Mouse (Mus musculus): ENCODE results near the gene Tst. TPM values are rescaled to one million over a fixed set of nuclear protein-coding genes. Genes with fewer than 3 reads are reported as not detected.

The Tst gene
- total RNA-seq, 2 experiments from 2014 or later = 16.9 to 20.1 TPM

DNA sequence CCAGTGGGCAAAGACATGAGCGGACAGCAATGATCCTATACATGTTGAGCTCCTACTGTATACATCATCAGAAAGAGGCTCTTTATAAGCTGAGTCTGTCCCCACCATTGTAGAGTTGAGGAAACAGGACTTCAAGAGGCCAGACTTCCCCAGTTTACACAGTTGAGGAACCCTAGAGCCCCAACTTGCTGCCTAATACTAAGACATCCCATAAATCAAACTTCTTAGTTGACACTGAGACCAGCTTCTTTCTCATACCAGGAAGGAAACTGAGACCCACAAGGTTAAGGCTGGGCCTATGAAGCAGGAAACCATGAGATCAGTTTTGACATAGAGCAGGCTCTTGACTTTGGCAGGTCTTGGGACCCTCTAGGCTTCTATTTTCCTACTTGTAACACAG, 20.1 kb downstream of the Tst start:
- DNase-seq = no peak

DNA sequence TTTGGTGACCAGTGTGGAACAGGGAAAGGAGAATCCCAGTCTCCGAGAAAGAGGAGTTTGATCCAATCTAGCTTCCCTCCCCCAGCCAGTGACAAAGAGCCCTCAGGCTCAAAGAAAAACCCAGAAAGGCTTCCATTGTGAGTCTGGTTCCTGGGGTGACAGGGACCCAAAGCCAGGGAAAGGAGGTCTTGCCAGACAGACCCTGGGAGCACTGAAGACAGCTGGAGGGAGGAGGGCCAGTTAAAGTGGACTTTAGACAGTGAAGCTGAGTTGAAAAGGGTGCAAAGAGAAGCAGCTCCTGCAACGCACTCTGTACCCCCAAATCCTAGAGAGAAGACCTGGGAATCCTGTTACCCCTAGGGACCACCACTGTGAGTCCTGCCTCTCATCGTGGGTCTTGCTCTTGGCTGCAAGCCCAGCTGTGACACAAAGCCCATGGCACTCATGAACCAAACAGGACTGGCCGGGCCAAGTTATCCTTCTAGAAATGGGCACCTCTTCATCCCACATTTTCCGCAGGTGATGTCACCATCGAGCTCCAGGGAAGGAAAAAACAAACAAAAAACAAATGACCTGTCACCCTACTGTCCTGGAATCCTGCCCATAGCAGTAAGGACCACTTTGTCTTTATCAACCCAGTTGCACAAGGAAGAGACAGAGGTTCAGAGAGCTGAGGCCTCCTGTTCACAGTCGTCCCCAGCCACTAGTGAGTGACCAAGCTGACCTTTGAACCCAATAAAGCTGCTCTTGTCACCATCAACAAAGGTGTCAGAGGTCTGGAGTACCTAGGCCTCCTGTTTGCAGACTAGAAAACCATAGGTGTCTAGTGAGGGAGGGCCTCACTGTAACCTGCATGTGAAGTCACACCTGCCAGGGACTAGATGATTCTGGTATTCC, 21.2 kb downstream of the Tst start:
- DNase-seq = no peak

DNA sequence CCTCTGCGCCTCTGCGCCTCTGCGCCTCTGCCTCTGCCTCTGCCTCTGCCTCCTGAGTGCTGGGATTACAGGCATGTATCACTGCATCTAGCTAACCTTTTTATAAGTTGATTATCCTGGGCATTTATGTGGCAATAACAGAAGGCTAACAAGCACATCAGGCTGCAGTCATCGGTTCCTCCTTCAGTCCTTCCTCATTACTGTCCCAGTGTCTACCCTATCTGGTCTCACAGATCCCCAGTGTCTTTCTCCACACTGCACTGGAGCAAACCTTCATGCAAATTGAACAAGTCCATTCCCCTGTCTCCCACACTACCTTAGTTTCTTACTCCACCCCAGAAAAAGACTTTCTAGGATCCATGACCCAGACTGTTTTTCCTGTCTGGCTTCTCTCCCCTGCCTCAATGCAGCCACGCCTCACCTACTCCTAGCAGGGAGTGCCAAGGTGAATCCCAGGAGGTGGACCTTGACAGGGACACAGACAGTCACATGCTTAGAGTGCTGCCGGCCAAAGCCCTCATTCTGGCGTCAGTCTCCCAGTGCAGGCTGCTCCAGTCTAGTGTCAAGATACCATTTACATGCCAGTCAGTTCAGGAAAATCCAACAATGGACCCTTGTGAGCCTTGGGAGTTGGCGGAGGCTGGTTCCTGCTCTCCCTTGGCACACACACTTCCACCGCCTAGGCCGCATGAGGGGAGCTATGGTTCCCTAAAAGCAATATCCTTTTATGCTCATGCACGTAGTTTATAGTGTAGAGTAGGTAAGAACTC, 22.1 kb downstream of the Tst start:
- DNase-seq = peak; percentile 47

DNA sequence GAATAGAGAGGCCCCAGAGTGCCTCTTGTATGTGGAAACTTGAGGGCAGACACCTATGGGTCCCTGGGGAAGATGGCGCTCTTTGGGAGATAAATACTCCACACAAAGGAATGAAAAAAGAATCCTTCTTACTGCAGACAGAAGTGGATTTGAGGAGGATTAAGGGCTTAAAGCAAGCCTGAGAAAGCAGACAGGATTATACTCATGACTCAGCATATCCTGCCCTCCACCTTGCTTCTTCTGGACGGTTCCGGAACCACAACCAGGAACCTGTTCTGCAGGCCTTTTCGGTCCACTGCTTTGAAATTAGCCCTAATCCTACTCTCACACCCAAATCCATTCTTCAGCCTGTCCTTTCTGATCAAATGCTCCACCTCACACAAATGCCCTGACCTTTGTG, 23.6 kb downstream of the Tst start:
- DNase-seq = no peak

DNA sequence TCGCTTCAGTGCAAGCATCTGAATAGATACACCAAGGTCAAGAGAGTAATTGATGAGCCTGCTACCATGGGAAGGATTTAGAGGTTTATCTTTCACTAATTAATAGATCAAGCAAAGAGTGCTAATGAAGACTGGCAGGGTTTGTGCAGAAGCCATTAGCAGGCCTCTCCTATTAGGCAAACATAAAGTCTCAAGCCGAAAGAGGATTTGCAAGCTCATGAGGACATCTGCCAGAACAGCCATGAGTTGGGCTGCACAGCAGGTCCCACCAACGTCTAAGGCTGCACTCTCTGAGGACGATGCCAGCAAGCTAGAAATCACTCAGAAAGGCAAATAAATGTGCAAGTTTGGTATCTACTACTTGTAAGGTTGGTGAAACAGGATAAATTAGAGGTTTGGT, 25.0 kb downstream of the Tst start:
- DNase-seq = no peak

DNA sequence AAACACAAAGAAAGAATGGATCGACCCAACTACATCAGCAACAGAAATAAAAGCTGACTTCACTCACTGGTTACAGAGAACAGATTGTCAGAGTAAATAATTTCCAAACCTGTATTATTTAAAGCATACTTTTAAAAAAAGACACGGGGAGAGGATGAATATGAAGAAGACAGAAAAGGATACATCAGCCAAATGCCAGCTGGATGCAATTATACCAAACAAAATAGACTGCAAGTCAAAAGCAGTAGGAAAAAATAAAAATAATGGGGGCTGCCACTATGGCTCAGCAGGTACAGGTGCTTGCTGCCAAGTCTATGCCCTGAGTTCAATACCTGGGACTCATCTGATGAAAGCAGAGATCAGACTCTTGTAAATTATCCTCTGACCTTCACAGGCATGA, 25.5 kb downstream of the Tst start:
- no peak for DNase-seq

DNA sequence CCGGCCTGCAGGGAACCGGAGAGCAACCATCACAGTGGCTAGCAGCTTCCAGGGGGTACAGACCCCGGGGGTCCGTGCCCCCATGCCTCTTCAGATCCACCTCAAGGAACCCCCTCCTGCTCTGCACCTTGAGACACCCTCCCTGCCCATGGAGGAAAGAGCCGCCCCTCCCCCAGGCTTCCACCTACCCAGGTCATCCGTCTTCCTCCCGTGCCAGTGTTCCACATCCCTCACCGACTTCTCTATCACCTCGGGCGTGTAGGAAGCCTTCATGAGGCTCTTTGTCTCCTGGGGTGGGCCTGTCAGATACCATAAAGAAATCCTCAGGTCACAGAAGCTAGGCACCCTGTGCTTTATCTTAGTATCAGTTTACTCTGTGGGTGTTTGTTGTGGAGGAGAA, 27.2 kb downstream of the Tst start:
- no peak for DNase-seq

DNA sequence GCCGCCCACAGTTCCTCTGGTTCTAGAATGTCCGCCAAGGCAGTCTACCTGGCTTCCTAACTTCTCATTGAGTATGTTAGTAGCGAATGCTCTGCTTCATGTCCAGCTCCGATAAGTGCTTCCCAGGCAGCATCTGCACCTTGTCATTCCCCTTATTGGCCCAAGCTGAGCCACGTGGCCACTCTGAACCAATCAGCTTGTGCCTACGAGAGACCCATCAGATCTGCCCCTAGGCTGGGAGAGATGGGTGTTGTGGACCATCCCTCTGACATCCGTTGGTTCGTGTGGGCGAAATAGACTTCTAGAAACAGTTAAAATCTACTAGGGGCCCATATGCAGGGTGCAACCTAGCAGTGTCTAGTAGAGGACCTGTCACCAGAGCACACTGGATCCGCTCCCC, 27.8 kb downstream of the Tst start:
- DNase-seq = no peak

DNA sequence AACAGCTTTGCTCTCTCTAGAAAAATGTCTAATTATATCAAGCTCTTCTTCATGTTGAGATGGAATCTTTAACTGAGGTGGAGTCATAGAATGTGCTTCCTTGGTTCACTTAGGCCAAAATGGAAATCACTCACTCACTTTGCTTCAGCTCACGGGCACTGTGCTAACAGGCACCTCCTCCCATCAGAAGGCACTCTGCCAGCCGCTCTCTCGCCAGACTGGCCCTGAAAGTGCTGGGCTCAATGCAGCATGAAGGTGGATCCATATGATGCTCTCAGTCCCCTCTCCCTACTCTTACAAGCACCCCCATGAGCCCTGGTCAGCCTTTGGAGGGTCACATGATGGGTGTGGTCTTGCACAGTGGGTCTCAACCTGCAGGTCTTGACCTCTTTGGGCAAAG, 31.5 kb downstream of the Tst start:
- no peak for DNase-seq

DNA sequence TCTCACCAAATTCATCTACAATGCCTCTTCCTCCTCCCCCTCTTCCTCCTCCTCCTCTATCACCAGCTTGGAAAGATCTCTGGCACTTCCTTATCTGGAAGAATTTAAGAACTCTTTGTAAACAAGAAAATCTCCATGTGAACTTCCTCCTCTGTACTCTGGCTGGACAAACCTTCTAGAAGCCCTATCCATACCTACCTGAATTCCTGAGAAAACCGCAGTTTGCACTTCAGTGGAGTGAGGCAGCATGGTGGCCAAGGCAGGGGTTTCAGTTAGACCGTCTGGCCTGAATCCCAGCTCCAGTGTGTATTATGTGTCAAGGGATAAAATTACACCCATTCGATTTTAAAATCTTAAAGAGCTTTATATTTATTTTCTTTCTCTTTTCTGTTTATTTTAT, 32.9 kb downstream of the Tst start:
- DNase-seq = no peak

DNA sequence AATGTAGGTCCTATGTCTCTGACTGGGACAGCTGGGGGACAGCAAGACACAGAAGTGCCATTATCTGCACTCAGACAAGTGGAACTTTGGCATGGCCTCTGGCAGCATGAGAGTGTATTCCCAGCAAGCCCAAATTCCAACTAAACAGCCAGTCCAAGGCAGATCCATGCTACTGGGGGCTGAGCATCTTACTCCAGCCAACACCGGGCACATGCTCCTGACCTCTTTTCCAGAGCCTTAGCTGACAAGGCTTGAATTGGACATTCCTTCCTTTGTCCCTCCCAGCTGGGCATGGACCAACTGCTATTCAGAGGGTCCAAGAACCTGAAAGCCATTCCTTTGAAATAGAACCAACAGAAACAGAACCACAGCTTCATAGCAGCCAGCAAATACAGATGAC, 36.1 kb downstream of the Tst start:
- no peak for DNase-seq

DNA sequence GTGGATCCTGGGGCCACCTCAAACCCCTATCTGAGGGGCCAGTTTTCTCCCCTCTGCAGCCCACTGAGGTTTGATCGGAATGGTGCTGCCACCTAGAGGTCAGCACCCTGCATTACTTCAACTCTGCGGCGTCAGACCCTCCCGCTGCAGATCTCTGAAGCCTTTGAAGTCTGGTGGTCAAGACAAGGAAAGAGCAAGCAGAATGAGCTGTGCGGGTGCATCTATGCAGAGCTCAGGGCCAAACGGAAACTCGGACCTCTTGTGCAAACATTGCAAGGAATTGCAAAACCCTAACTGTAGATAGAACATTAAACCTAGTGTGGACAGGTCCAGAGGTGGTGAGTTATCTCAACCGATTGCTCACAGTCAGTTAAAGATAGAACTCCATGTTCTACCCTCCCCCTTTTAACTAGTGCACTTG, 36.8 kb downstream of the Tst start:
- DNase-seq = peak; percentile 65

DNA sequence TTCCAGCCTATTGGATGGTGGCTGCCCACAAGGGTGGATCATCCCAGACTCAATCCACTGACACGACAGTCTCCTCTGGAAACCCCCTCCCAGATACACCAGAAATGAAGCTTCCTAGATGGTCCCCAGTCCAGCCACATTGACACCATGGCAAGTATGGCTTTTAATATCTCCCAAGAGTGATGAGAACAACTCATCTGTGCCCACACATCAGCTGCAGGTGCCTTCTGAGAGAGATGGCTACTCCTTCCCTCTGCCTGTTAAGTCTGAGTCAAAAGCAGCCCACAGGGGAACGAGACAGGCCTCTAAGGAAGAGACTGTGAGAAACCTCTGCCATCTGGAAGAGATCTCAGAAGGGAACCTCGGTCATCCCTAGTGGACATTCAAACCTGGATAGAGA, 37.9 kb downstream of the Tst start:
- no peak for DNase-seq

DNA sequence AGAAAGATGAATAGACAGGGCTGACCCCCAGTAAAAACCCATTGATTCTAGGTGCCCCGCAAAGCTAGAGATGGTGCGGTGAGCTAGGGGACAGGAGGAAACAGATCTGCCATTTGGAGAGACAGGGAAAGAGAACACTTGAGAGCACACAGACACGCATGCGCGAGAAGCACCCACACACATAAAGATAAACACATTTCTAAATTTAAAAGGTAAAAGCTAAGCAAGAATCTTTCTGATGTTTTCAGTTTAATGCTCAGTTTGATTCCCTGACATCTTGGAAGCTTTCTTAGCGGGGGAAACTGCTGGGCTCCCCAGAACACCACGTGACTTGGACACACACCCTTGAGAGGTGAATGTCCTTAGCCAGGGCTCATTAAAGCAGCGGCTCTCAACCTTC, 38.8 kb downstream of the Tst start:
- DNase-seq = no peak

DNA sequence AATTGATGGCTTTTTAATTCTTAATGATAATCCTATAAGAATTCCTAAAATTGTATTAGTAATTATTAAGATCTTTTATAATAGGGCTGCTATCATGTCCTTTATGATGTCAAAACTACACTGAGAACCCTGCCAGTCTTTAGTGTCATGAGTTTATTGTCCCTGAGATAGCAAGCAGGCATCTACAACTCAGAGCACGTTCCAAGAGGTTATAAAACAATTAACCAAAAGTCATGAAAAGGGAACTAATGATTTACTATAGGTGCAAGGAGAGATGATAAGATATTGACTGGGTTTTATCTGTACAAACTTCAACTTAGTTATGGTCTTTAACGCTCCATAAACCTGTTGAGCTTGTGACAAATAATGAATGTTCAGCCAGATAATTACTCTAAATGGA, 39.8 kb downstream of the Tst start:
- DNase-seq = no peak

DNA sequence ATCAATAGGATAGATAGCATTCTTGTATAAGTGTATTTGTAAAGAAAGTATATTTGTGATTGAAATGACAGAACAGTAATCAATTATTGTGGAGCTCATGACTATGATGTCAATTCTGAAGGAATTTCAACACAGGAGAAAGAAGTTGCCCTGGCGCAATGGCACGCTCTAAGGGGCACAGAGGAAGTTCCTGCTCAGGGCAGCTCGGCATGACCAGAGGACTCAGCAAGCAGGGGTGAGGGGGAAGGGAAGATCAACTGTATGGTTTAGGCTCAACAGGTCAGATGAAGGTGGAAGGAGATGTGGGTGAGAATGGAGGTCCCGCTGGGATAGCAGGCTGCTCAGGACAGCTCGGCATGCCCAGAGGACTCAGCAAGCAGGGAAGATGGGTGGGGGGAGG, 50.2 kb downstream of the Tst start:
- DNase-seq = no peak

DNA sequence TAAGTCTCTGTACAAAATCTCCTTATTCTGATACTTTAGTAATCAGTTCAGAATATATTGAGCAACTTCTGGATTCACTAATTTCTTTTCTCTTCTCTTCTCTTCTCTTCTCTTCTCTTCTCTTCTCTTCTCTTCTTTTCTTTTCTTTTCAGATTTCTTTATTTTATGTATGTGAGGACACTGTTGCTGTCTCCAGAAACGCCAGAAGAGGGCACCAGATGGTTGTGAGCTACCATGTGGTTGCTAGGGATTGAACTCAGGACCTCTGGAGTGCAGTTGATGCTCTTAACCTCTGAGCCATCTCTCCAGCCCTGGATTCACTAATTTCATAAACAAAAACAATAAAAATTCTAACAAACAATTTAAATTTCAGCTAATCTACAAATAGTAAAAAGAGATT, 50.7 kb downstream of the Tst start:
- peak; percentile 68 for DNase-seq

DNA sequence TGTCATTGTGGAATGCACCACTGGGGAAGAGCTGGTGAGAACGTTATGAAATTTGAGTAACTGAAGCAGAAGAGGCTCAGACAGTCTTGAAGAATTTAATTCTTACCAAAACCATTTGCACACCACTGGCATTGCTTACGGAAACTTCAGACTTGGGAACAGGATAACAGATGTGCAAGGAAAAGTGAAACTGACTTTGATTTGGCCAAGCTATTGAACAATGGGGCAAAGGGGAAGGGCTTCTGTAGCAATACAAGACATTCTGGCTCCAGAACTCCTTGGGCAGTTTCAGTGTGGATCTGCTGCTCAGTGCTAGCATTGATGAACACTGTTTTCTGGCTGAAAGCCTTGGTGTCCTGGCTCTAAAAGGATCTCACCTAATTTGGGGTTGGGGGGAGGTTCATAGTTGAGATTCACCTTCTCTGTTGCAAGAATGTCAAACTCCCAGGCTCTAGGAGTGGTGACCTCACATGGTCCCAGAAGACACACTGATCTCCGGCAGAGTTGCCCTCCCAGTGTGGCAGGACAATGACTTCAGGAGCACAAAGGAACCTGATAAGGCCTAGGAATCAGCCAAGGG, 54.0 kb downstream of the Tst start:
- DNase-seq = no peak

Other genes starting within 250 kb of the Tst start
- gene Ift27, start 231.8 kb downstream of the Tst start, total RNA-seq (2021) = 10 to 100 TPM; 16.5 to 18.6 TPM
- under 1 TPM; 0.76 to 0.95 TPM for gene Pvalb, start 199.5 kb downstream of the Tst start, total RNA-seq (2021)
- gene Ncf4, start 161.1 kb downstream of the Tst start, total RNA-seq (2021) = 1 to 10 TPM; 1.9 to 2.1 TPM
- gene Csf2rb2, start 100.2 kb downstream of the Tst start, total RNA-seq (2021) = 1 to 10 TPM; 1.1 to 1.2 TPM
- gene Csf2rb, start 80.2 kb downstream of the Tst start, total RNA-seq (2021) = 1 to 10 TPM; 1.6 to 2.0 TPM
- not detected for gene Tex33, start 10.0 kb downstream of the Tst start, total RNA-seq (2021)
- 10 to 100 TPM; 21.9 to 24.9 TPM for gene Mpst, start 509 bp upstream of the Tst start, total RNA-seq (2021)
- 10 to 100 TPM; 72.0 to 74.8 TPM for gene Kctd17, start 22.7 kb upstream of the Tst start, total RNA-seq (2021)
- not detected for gene Tmprss6, start 62.7 kb upstream of the Tst start, total RNA-seq (2021)
- under 1 TPM; 0.27 to 0.41 TPM for gene Il2rb, start 89.4 kb upstream of the Tst start, total RNA-seq (2021)
- gene C1qtnf6, start 125.5 kb upstream of the Tst start, total RNA-seq (2021) = 10 to 100 TPM; 63.6 to 64.5 TPM
- gene Sstr3, start 138.8 kb upstream of the Tst start, total RNA-seq (2021) = under 1 TPM; 0.07 TPM
- gene Rac2, start 166.9 kb upstream of the Tst start, total RNA-seq (2021) = 1 to 10 TPM; 2.1 to 2.6 TPM
- 1 to 10 TPM; 4.2 to 5.6 TPM for gene Cyth4, start 191.1 kb upstream of the Tst start, total RNA-seq (2021)

All from heart, postnatal 4 days (tissue).